Mouse (Mus musculus): ENCODE measurements around the gene 0610040J01Rik. TPM values are rescaled to one million over a fixed set of nuclear protein-coding genes. Genes with fewer than 3 reads are reported as not detected.
A peak's percentile ranks its signal among the peaks of the same experiment; 100 is the strongest.

The 0610040J01Rik gene
- 15.6 and 17.7 TPM in 2 replicates for polyA plus RNA-seq (2012; rRNA removed)

GRCm38 (mm10) chr5:63811819-63812508, at the start of gene 0610040J01Rik:
Gene 0610040J01Rik, plus strand, starts transcription at chr5:63812363.
- peak; percentile 73 for DNase-seq
- TF ChIP-seq CTCF (IDR thresholded peaks at IDR 0.05; ENCODE audit: insufficient read depth, low read length), result peak; percentile 70
- TF ChIP-seq POLR2A (IDR thresholded peaks at IDR 0.05; ENCODE audit: borderline replicate concordance, extremely low read depth, low read depth, low read length), result no peak
- 2% methylated on average over 42 of the region's 42 CpGs for WGBS

DNA sequence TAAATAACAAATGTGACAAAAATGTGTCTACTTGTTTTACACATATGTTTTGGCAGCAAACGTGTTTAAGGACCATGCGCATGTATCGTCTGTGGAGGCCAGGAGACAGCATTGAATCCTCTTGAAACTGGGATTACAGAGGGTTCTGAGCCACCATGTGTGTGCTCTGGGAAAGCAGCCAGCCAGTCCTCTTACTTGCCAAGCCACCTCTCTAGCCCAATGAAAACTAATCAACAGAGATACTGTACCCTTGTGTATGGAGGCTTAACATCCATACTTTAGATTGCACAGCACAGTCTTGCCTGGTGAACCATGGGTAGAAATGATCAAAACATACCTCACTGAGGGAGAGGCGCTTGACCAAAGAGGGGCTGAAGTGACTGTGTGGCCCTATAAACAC, 46.3 kb upstream of the 0610040J01Rik start:
- WGBS, result 89% methylated on average over 4 of the region's 4 CpGs
- TF ChIP-seq CTCF (IDR thresholded peaks at IDR 0.05; ENCODE audit: insufficient read depth, low read length), result no peak
- TF ChIP-seq POLR2A (IDR thresholded peaks at IDR 0.05; ENCODE audit: borderline replicate concordance, extremely low read depth, low read depth, low read length), result no peak

More at GRCm38 (mm10) chr5:63811819-63812508, at the start of gene 0610040J01Rik:
- Histone ChIP-seq H3K4me3 (replicated peaks; ENCODE audit: extremely low read depth, low read depth, low read length) (peak within 1 kb of the TSS; percentile 63), H3K4me1 (ENCODE audit: control insufficient read depth, insufficient read depth, low read length) (no peaks in the 10 kb centered on the region)

DNA sequence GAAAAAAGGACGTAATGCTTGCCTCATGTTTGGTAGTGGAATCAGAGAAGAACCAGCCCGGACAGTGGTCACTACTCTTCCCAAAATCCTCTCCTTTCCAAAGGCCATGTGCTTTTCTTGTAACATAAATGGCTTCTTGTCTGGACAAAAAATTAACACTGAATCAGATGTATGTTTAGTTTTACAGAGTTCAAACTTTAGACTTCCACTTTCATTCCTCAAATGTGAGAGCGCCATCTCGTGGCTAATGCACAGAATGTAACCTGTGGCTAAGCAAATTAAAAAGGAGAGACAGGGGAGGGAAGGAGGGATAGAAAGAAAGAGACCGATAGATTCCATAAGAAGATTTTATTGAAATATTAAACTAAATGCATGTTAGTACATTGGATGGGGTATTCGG, 45.4 kb upstream of the 0610040J01Rik start:
- WGBS, result 29% methylated on average over 6 of the region's 6 CpGs
- Histone ChIP-seq H3K4me1 (ENCODE audit: control insufficient read depth, insufficient read depth, low read length) (no peaks in the 10 kb centered on the region), H3K4me3 (replicated peaks; ENCODE audit: extremely low read depth, low read depth, low read length) (no peak overlapping the region)
- peak; percentile 11; the same call in 1 of the 2 replicates for TF ChIP-seq CTCF (IDR thresholded peaks at IDR 0.05; ENCODE audit: insufficient read depth, low read length)
- TF ChIP-seq POLR2A (IDR thresholded peaks at IDR 0.05; ENCODE audit: borderline replicate concordance, extremely low read depth, low read depth, low read length), result no peak
- peak; percentile 22 for DNase-seq

More for the DNA sequence above, 46.3 kb upstream of the 0610040J01Rik start:
- Histone ChIP-seq H3K4me1 (ENCODE audit: control insufficient read depth, insufficient read depth, low read length) (no peaks in the 10 kb centered on the region), H3K4me3 (replicated peaks; ENCODE audit: extremely low read depth, low read depth, low read length) (no peak overlapping the region)
- no peak for DNase-seq

DNA sequence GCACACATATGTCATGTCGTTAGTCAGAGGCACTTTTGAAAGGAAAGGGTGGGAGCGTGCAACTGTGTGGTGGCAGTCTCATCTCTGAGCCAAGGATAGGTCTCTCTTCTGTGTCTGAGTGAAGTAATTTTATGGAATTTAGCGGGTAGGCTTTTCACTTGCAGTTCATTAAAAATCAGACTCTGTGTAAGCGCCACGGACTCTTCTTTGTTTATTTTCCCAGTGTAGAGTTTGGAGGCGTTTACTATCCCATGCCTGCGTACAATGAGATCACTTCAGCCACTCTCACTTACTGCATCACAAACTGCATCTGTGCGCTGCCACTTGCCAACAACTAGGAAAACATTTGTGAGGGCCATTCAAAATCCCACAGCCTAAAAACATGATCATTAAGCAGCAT, 44.7 kb upstream of the 0610040J01Rik start:
- 45% methylated on average over 8 of the region's 8 CpGs for WGBS

DNA sequence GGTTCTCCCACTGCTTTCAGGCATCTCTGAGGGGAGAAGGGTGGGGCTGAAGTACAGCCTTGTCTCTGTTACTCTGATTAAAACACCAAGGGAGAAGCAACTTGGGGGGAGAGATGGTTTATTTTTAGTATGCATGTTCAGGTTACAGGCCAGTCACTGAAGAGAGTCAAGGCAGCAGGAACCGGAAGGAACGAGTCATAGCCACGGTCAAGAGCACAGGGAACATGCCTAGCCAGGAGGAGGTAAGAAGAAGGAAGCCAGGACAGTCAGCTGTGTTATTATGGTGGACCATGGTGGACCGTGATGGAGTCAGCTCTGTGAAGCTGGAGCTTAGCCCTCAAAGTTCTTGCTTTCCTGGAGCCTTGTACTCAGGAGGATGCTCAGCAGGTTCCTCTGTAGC, 43.9 kb upstream of the 0610040J01Rik start:
- TF ChIP-seq POLR2A (IDR thresholded peaks at IDR 0.05; ENCODE audit: borderline replicate concordance, extremely low read depth, low read depth, low read length) (no peak), CTCF (IDR thresholded peaks at IDR 0.05; ENCODE audit: insufficient read depth, low read length) (no peak)
- WGBS, result 40% methylated on average over 4 of the region's 4 CpGs
- H3K4me3 ChIP-seq (replicated peaks; ENCODE audit: extremely low read depth, low read depth, low read length), result no peak overlapping the region
- H3K4me1 ChIP-seq (ENCODE audit: control insufficient read depth, insufficient read depth, low read length), result no peaks in the 10 kb centered on the region
- no peak for DNase-seq

More for the DNA sequence above, 44.7 kb upstream of the 0610040J01Rik start:
- TF ChIP-seq POLR2A (IDR thresholded peaks at IDR 0.05; ENCODE audit: borderline replicate concordance, extremely low read depth, low read depth, low read length) (no peak), CTCF (IDR thresholded peaks at IDR 0.05; ENCODE audit: insufficient read depth, low read length) (no peak)
- Histone ChIP-seq H3K4me3 (replicated peaks; ENCODE audit: extremely low read depth, low read depth, low read length) (no peak overlapping the region), H3K4me1 (ENCODE audit: control insufficient read depth, insufficient read depth, low read length) (no peaks in the 10 kb centered on the region)
- no peak for DNase-seq

DNA sequence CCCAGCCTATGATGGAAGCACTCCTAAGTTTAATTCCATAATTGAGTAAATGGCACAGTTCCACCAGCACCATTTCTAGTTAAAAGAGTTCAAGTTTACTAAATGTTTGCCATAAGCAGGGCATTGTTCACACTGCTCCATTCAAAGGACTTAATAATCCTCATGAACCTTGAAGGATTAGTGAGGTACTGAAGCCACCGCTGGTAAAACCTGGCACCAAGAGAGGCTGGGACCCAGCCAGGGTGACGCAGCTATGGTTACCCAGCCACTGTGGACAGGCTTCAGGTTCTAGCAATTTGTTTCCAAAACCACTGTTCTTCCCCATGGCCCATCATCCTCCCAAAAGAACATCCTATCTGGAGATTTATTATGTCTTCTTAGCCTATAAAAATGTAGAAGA, 39.2 kb upstream of the 0610040J01Rik start:
- TF ChIP-seq POLR2A (IDR thresholded peaks at IDR 0.05; ENCODE audit: borderline replicate concordance, extremely low read depth, low read depth, low read length) (no peak), CTCF (IDR thresholded peaks at IDR 0.05; ENCODE audit: insufficient read depth, low read length) (no peak)
- Histone ChIP-seq H3K4me1 (ENCODE audit: control insufficient read depth, insufficient read depth, low read length) (no peaks in the 10 kb centered on the region), H3K4me3 (replicated peaks; ENCODE audit: extremely low read depth, low read depth, low read length) (no peak overlapping the region)
- 72% methylated on average over 2 of the region's 2 CpGs for WGBS
- no peak for DNase-seq

GRCm38 (mm10) chr5:63773603-63774002, 38.6 kb upstream of the 0610040J01Rik start:
- TF ChIP-seq POLR2A (IDR thresholded peaks at IDR 0.05; ENCODE audit: borderline replicate concordance, extremely low read depth, low read depth, low read length), result no peak
- TF ChIP-seq CTCF (IDR thresholded peaks at IDR 0.05; ENCODE audit: insufficient read depth, low read length), result no peak
- WGBS, result 52% methylated on average over 1 of the region's 1 CpGs

DNA sequence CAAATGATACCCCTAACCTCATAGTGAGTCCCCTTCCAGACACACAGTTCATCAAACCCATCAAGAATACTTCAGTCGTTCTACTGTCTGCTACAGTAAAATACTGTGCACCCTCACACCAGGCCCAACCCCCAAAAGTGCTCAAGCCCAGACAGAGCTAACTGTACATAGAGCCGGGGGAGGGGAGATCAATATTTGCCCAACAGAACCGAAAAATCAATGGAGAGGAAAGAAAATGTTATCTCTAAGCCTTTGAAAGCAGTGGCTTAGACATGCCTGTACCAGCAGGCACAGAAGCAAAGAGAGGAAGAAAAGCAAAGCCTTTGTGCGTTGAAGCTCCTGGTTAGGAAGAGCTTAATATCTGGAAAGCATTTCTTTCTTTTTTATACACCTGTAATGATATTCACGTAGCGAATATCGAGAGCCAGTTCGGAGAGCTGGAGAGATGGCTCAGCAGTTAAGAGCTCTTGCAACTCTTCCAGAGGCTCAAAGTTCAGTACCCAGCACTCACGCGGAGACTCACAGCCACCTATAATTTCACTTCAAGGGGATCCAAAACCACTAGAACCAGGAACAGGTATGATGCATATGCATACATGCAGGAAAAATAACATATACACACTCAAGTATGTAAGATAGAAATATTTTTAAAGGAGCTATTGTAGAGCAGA, 23.9 kb upstream of the 0610040J01Rik start:
- no peak overlapping the region for H3K4me3 ChIP-seq (replicated peaks; ENCODE audit: extremely low read depth, low read depth, low read length)
- WGBS, result 80% methylated on average over 10 of the region's 10 CpGs
- H3K4me1 ChIP-seq (ENCODE audit: control insufficient read depth, insufficient read depth, low read length), result no peaks in the 10 kb centered on the region
- DNase-seq, result no peak
- no peak for TF ChIP-seq POLR2A (IDR thresholded peaks at IDR 0.05; ENCODE audit: borderline replicate concordance, extremely low read depth, low read depth, low read length)
- TF ChIP-seq CTCF (IDR thresholded peaks at IDR 0.05; ENCODE audit: insufficient read depth, low read length), result no peak

More at GRCm38 (mm10) chr5:63773603-63774002, 38.6 kb upstream of the 0610040J01Rik start:
- Histone ChIP-seq H3K4me3 (replicated peaks; ENCODE audit: extremely low read depth, low read depth, low read length) (no peak overlapping the region), H3K4me1 (ENCODE audit: control insufficient read depth, insufficient read depth, low read length) (no peaks in the 10 kb centered on the region)
- DNase-seq, result no peak

DNA sequence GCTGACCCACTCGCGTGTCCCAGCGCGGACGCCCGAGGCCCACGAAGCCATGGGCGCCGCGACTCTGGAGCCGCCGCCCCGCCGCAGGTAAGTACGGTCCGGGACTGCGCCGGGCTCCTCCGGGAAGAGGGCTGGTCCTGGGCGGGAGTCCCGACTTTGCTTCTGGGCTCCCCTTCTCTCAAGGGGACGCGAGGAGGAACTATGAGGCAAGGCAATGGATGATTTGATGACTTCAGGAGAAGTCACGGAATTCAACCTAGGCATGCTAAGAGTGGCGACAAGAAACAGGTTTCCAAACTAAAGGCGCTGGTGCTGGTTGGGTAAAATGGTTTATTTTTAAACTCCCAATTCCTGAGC, 324 bp downstream of the 0610040J01Rik start:
- H3K4me1 ChIP-seq (ENCODE audit: control insufficient read depth, insufficient read depth, low read length), result no peaks in the 10 kb centered on the region
- 1% methylated on average over 26 of the region's 26 CpGs for WGBS
- no peak for TF ChIP-seq CTCF (IDR thresholded peaks at IDR 0.05; ENCODE audit: insufficient read depth, low read length)
- TF ChIP-seq POLR2A (IDR thresholded peaks at IDR 0.05; ENCODE audit: borderline replicate concordance, extremely low read depth, low read depth, low read length), result no peak
- DNase-seq, result no peak
- H3K4me3 ChIP-seq (replicated peaks; ENCODE audit: extremely low read depth, low read depth, low read length), result peak overlapping the region; percentile 42
